Mouse (Mus musculus) ES-E14 (cell line): Measurements from ENCODE around the gene Naxd. TPM values are rescaled to one million over a fixed set of nuclear protein-coding genes. Genes with fewer than 3 reads are reported as not detected.

Experiments
- DNase-seq: peaks from one replicate; pipeline ENCODE4 v3.0.0-alpha.2; 2013; ENCODE audit warnings: low read depth, low spot score
- H3K27ac ChIP-seq: 2 replicates; pipeline ENCODE4 v1.5.1; 2012; ENCODE audit warnings: low read depth, mild to moderate bottlenecking, low read length, moderate library complexity, mixed read lengths; ENCODE audit not compliant: poor library complexity, insufficient read depth, severe bottlenecking
- H3K36me3 ChIP-seq: 2 replicates; pipeline ENCODE4 v1.6.1; 2012; ENCODE audit warnings: mild to moderate bottlenecking, low read length, moderate library complexity, mixed read lengths; ENCODE audit not compliant: control insufficient read depth, poor library complexity, insufficient read depth, severe bottlenecking
- H3K4me1 ChIP-seq, 2 experiments: fragments of 150-350 bp in 1 of 2; sonication (generic) in 1 of 2; 2 replicates each; pipeline ENCODE4 v1.6.1; 2012; ENCODE audit warnings: low read length in 2 of 2, mild to moderate bottlenecking in 1 of 2, mixed read lengths in 1 of 2; ENCODE audit not compliant: control insufficient read depth in 2 of 2, insufficient read depth in 2 of 2, poor library complexity in 1 of 2
- H3K4me3 ChIP-seq, 2 experiments: fragments of 150-350 bp in 1 of 2; sonication (generic) in 1 of 2; 2 replicates each; pipeline ENCODE4 v1.5.1; 2012; ENCODE audit warnings: low read length in 2 of 2, low read depth in 1 of 2, mild to moderate bottlenecking in 1 of 2, mixed read lengths in 1 of 2; ENCODE audit not compliant: insufficient read depth in 1 of 2, poor library complexity in 1 of 2, severe bottlenecking in 1 of 2
- H3K9ac ChIP-seq: 2 replicates; pipeline ENCODE4 v1.6.1; 2012; ENCODE audit warnings: low read depth, mild to moderate bottlenecking, low read length, mixed read lengths; ENCODE audit not compliant: poor library complexity, insufficient read depth, severe bottlenecking
- H3K9me3 ChIP-seq: fragments of 150-350 bp; sonication (generic); 2 replicates; pipeline ENCODE4 v1.6.1; 2012; ENCODE audit warnings: low read depth, mild to moderate bottlenecking, low read length; ENCODE audit not compliant: control insufficient read depth, insufficient read depth
- CHD2 ChIP-seq: IDR thresholded peaks from 2 replicates; pipeline ENCODE4 v1.6.1; 2014; ENCODE audit warnings: mild to moderate bottlenecking, low read depth, low read length, inconsistent platforms
- HCFC1 ChIP-seq: IDR thresholded peaks from 2 replicates; pipeline ENCODE4 v1.6.1; 2012; ENCODE audit warnings: low read length, inconsistent platforms, borderline replicate concordance; ENCODE audit not compliant: insufficient read depth
- MAFK ChIP-seq: IDR thresholded peaks from 2 replicates; pipeline ENCODE4 v1.6.1; 2014; ENCODE audit warnings: mild to moderate bottlenecking, low read depth, low read length, inconsistent platforms; ENCODE audit not compliant: insufficient read depth
- ZC3H11A ChIP-seq: IDR thresholded peaks from 2 replicates; pipeline ENCODE4 v1.6.1; 2012; ENCODE audit warnings: low read depth, mild to moderate bottlenecking, inconsistent platforms, low read length, borderline replicate concordance
- ZNF384 ChIP-seq: IDR thresholded peaks from 2 replicates; pipeline ENCODE4 v1.6.1; 2012; ENCODE audit warnings: low read depth, low read length, inconsistent platforms
- in situ Hi-C, 2 experiments: fragments of 600-800 bp; cut with MboI; formaldehyde crosslinking; loops; one replicate each; pipeline ENCODE4 v1.15.1; 2025; ENCODE audit warnings: low sequenced_read_pairs in 2 of 2, inconsistent platforms in 1 of 2; ENCODE audit not compliant: unreplicated experiment in 2 of 2
- total RNA-seq: library from RNA; depleted of rRNA; stranded (reverse); fragments of 300-350 nt; gene quantifications from 2 replicates; pipeline ENCODE4 v1.2.3, GENCODE M21; 2012

The Naxd gene
- total RNA-seq, 1 experiment = 42.7 TPM

GRCm38 (mm10) chr8:11539049-11539448 is 41.7 kb downstream of the Naxd start:
- TF ChIP-seq ZNF384 (no peak), ZC3H11A (no peak), MAFK (peak; percentile 69)
- no peak overlapping the region for H3K4me3 ChIP-seq
- DNase-seq = no peak
- no peak overlapping the region for H3K27ac ChIP-seq
- H3K9ac ChIP-seq = no peak overlapping the region
- H3K9me3 ChIP-seq = no peaks in the 10 kb centered on the region
- in situ Hi-C loops = no loop called here
- H3K36me3 ChIP-seq = peaks cover 24% of the 10 kb centered on the region
- H3K4me1 ChIP-seq = peaks cover 2 to 30% of the 10 kb centered on the region in 2 experiments; a peak in 3 of 4 replicates

- H3K9me3 ChIP-seq = no peaks in the 10 kb centered on the region
- TF ChIP-seq HCFC1 (no peak), MAFK (no peak), CHD2 (no peak), ZC3H11A (no peak), ZNF384 (no peak)
- H3K4me1 ChIP-seq = peaks cover 0 to 24% of the 10 kb centered on the region in 2 experiments; a peak in 2 of 4 replicates
- no peak overlapping the region for H3K27ac ChIP-seq
- in situ Hi-C loops = no loop called here
- H3K4me3 ChIP-seq = no peak overlapping the region
- DNase-seq = no peak
- H3K9ac ChIP-seq = no peak overlapping the region
- peaks cover 23% of the 10 kb centered on the region for H3K36me3 ChIP-seq
Observed at GRCm38 (mm10) chr8:11540182-11540581, 42.9 kb downstream of the Naxd start.

- Histone ChIP-seq H3K9me3 (no peaks in the 10 kb centered on the region), H3K4me3 (no peak overlapping the region), H3K4me1 (peaks cover 0 to 17% of the 10 kb centered on the region in 2 experiments; a peak in 2 of 4 replicates), H3K27ac (no peak overlapping the region), H3K36me3 (peaks cover 25% of the 10 kb centered on the region; the same call in 1 of the 2 replicates), H3K9ac (no peak overlapping the region)
- TF ChIP-seq ZC3H11A (no peak), ZNF384 (no peak), MAFK (no peak), CHD2 (no peak), HCFC1 (no peak)
- no peak for DNase-seq
- in situ Hi-C loops = no loop called here
Observed at GRCm38 (mm10) chr8:11542031-11542430, 44.7 kb downstream of the Naxd start.

GRCm38 (mm10) chr8:11542866-11543265 is 45.6 kb downstream of the Naxd start:
- Histone ChIP-seq H3K9me3 (no peaks in the 10 kb centered on the region), H3K9ac (peak overlapping the region; percentile 19; the same call in 1 of the 2 replicates), H3K4me1 (peaks cover 0 to 17% of the 10 kb centered on the region in 2 experiments; a peak in 2 of 4 replicates), H3K4me3 (no peak overlapping the region), H3K27ac (no peak overlapping the region; the same call in 1 of the 2 replicates), H3K36me3 (peaks cover 24% of the 10 kb centered on the region; the same call in 1 of the 2 replicates)
- in situ Hi-C loops = no loop called here
- TF ChIP-seq MAFK = no peak
- TF ChIP-seq CHD2 = no peak
- TF ChIP-seq HCFC1 = no peak
- no peak for TF ChIP-seq ZNF384
- no peak for TF ChIP-seq ZC3H11A
- DNase-seq = no peak

- in situ Hi-C loops = no loop called here
- peaks cover 24% of the 10 kb centered on the region for H3K36me3 ChIP-seq
- TF ChIP-seq ZNF384 = peak; percentile 58; the same call in 1 of the 2 replicates
- no peak for TF ChIP-seq HCFC1
- no peak for TF ChIP-seq CHD2
- TF ChIP-seq MAFK = no peak
- 0 out of 2 replicates have a peak, but pooled peaks have one; percentile 5 for TF ChIP-seq ZC3H11A
- H3K4me1 ChIP-seq = peaks cover 0 to 20% of the 10 kb centered on the region in 2 experiments; a peak in 2 of 4 replicates
- H3K4me3 ChIP-seq = no peak overlapping the region
- no peaks in the 10 kb centered on the region for H3K9me3 ChIP-seq
- H3K27ac ChIP-seq = no peak overlapping the region
- DNase-seq = peak; percentile 78
- H3K9ac ChIP-seq = no peak overlapping the region
Observed at GRCm38 (mm10) chr8:11544386-11544785, 47.1 kb downstream of the Naxd start.
